Mouse (Mus musculus): ENCODE results near the gene Vmn2r81. TPM values are rescaled to one million over a fixed set of nuclear protein-coding genes. Genes with fewer than 3 reads are reported as not detected.
"Not testable (repeated sequence)": the region's sequence is repeated elsewhere in the genome, so short reads cannot be mapped to it uniquely, and the experiment has no call there.

Vmn2r81 gene
- polyA plus RNA-seq (2015; fragmentation: Nextera tagmentation; extraction: Ambion mirVana), result not detected in 2 replicates

GRCm38 (mm10) chr10:79247392-79247791 is at the start of gene Vmn2r81:
Gene Vmn2r81 (plus strand): TSS chr10:79247692.
- not testable (repeated sequence) for H3K4me1 ChIP-seq (ENCODE audit: insufficient read depth, low read length); H3K4me3 ChIP-seq (ENCODE audit: low read length); ATAC-seq (ENCODE audit: low FRiP score, low TSS enrichment); H3K27ac ChIP-seq (ENCODE audit: low read length); H3K9ac ChIP-seq (replicated peaks; ENCODE audit: low read length); H3K4me2 ChIP-seq (replicated peaks; ENCODE audit: low read depth, low read length); H3K27me3 ChIP-seq (ENCODE audit: insufficient read depth, low read length); H3K9me3 ChIP-seq (ENCODE audit: low read length); H3K36me3 ChIP-seq (ENCODE audit: insufficient read depth, low read length)
- 67% methylated on average over 2 of the region's 3 CpGs for WGBS

GRCm38 (mm10) chr10:79199973-79200372 is 47.5 kb upstream of the Vmn2r81 start:
- H3K27me3 ChIP-seq (ENCODE audit: insufficient read depth, low read length); ATAC-seq (ENCODE audit: low FRiP score, low TSS enrichment); H3K4me3 ChIP-seq (ENCODE audit: low read length); H3K27ac ChIP-seq (ENCODE audit: low read length); H3K36me3 ChIP-seq (ENCODE audit: insufficient read depth, low read length); H3K9me3 ChIP-seq (ENCODE audit: low read length); H3K4me2 ChIP-seq (replicated peaks; ENCODE audit: low read depth, low read length); H3K4me1 ChIP-seq (ENCODE audit: insufficient read depth, low read length); H3K9ac ChIP-seq (replicated peaks; ENCODE audit: low read length): not testable (repeated sequence)
- 90% methylated on average over 1 of the region's 1 CpGs for WGBS

GRCm38 (mm10) chr10:79220432-79220831 is 27.1 kb upstream of the Vmn2r81 start:
- Histone ChIP-seq H3K36me3 (ENCODE audit: insufficient read depth, low read length) (no peaks in the 10 kb centered on the region), H3K27me3 (ENCODE audit: insufficient read depth, low read length) (no peaks in the 10 kb centered on the region), H3K4me1 (ENCODE audit: insufficient read depth, low read length) (no peaks in the 10 kb centered on the region), H3K9me3 (ENCODE audit: low read length) (no peaks in the 10 kb centered on the region), H3K27ac (ENCODE audit: low read length) (no peak overlapping the region), H3K9ac (replicated peaks; ENCODE audit: low read length) (no peak overlapping the region), H3K4me2 (replicated peaks; ENCODE audit: low read depth, low read length) (no peak overlapping the region), H3K4me3 (ENCODE audit: low read length) (no peak overlapping the region)
- ATAC-seq (ENCODE audit: low FRiP score, low TSS enrichment), result no peak

- H3K4me1 ChIP-seq (ENCODE audit: insufficient read depth, low read length), result no peaks in the 10 kb centered on the region
- no peak overlapping the region for H3K4me3 ChIP-seq (ENCODE audit: low read length)
- no peaks in the 10 kb centered on the region for H3K27me3 ChIP-seq (ENCODE audit: insufficient read depth, low read length)
- H3K9ac ChIP-seq (replicated peaks; ENCODE audit: low read length), result no peak overlapping the region
- H3K36me3 ChIP-seq (ENCODE audit: insufficient read depth, low read length), result no peaks in the 10 kb centered on the region
- H3K4me2 ChIP-seq (replicated peaks; ENCODE audit: low read depth, low read length), result no peak overlapping the region
- no peaks in the 10 kb centered on the region for H3K9me3 ChIP-seq (ENCODE audit: low read length)
- no peak overlapping the region for H3K27ac ChIP-seq (ENCODE audit: low read length)
- no peak for ATAC-seq (ENCODE audit: low FRiP score, low TSS enrichment)
These were observed 25.9 kb upstream of the Vmn2r81 start for GRCm38 (mm10) chr10:79221606-79222005.

GRCm38 (mm10) chr10:79222214-79222613 is 25.3 kb upstream of the Vmn2r81 start:
- Histone ChIP-seq H3K27ac (ENCODE audit: low read length) (no peak overlapping the region), H3K4me2 (replicated peaks; ENCODE audit: low read depth, low read length) (no peak overlapping the region), H3K9me3 (ENCODE audit: low read length) (no peaks in the 10 kb centered on the region), H3K36me3 (ENCODE audit: insufficient read depth, low read length) (no peaks in the 10 kb centered on the region), H3K4me3 (ENCODE audit: low read length) (no peak overlapping the region), H3K9ac (replicated peaks; ENCODE audit: low read length) (no peak overlapping the region), H3K4me1 (ENCODE audit: insufficient read depth, low read length) (no peaks in the 10 kb centered on the region), H3K27me3 (ENCODE audit: insufficient read depth, low read length) (no peaks in the 10 kb centered on the region)
- WGBS, result 76% methylated on average over 7 of the region's 7 CpGs
- no peak for ATAC-seq (ENCODE audit: low FRiP score, low TSS enrichment)

GRCm38 (mm10) chr10:79322033-79322736 is 74.7 kb downstream of the Vmn2r81 start:
- not testable (repeated sequence) for H3K27ac ChIP-seq (ENCODE audit: low read length); H3K4me1 ChIP-seq (ENCODE audit: insufficient read depth, low read length); H3K9ac ChIP-seq (replicated peaks; ENCODE audit: low read length); H3K27me3 ChIP-seq (ENCODE audit: insufficient read depth, low read length); H3K36me3 ChIP-seq (ENCODE audit: insufficient read depth, low read length); H3K9me3 ChIP-seq (ENCODE audit: low read length)
- Histone ChIP-seq H3K4me3 (ENCODE audit: low read length) (peak overlapping the region; percentile 35), H3K4me2 (replicated peaks; ENCODE audit: low read depth, low read length) (peak overlapping the region; percentile 44)
- WGBS, result 6% methylated on average over 16 of the region's 16 CpGs
- ATAC-seq (ENCODE audit: low FRiP score, low TSS enrichment), result peak; percentile 51; the same call in 1 of the 2 replicates

- Histone ChIP-seq H3K4me2 (replicated peaks; ENCODE audit: low read depth, low read length) (no peak overlapping the region), H3K9ac (replicated peaks; ENCODE audit: low read length) (no peak overlapping the region), H3K9me3 (ENCODE audit: low read length) (no peaks in the 10 kb centered on the region), H3K4me1 (ENCODE audit: insufficient read depth, low read length) (no peaks in the 10 kb centered on the region), H3K27me3 (ENCODE audit: insufficient read depth, low read length) (no peaks in the 10 kb centered on the region), H3K4me3 (ENCODE audit: low read length) (no peak overlapping the region), H3K36me3 (ENCODE audit: insufficient read depth, low read length) (no peaks in the 10 kb centered on the region), H3K27ac (ENCODE audit: low read length) (no peak overlapping the region)
- ATAC-seq (ENCODE audit: low FRiP score, low TSS enrichment), result no peak
These were observed 75.2 kb downstream of the Vmn2r81 start for GRCm38 (mm10) chr10:79322737-79323086.

Other genes starting within 250 kb of the Vmn2r81 start
- gene Olfr1351, start 235.2 kb upstream of the Vmn2r81 start, polyA plus RNA-seq (2015; fragmentation: Nextera tagmentation; extraction: Ambion mirVana), result not detected in 2 replicates
- 0.09 and 0.10 TPM in 2 replicates for gene Olfr57, start 219.0 kb upstream of the Vmn2r81 start, polyA plus RNA-seq (2015; fragmentation: Nextera tagmentation; extraction: Ambion mirVana)
- 29.0 and 29.5 TPM in 2 replicates for gene 2610008E11Rik, start 150.1 kb upstream of the Vmn2r81 start, polyA plus RNA-seq (2015; fragmentation: Nextera tagmentation; extraction: Ambion mirVana)
- gene Vmn2r80, start 98.9 kb upstream of the Vmn2r81 start, polyA plus RNA-seq (2015; fragmentation: Nextera tagmentation; extraction: Ambion mirVana), result not detected in 2 replicates
- not detected in 2 replicates for gene Vmn2r82, start 108.8 kb downstream of the Vmn2r81 start, polyA plus RNA-seq (2015; fragmentation: Nextera tagmentation; extraction: Ambion mirVana)
- gene Vmn2r83, start 221.0 kb downstream of the Vmn2r81 start, polyA plus RNA-seq (2015; fragmentation: Nextera tagmentation; extraction: Ambion mirVana), result not detected in 2 replicates